Mouse (Mus musculus) urinary bladder, adult 2 months (tissue): ENCODE data around the gene Rnf215. TPM values are rescaled to one million over a fixed set of nuclear protein-coding genes. Genes with fewer than 3 reads are reported as not detected.
"Not testable (repeated sequence)": the region's sequence is repeated elsewhere in the genome, so short reads cannot be mapped to it uniquely, and the experiment has no call there.

Experiments used
- DNase-seq: peaks from one replicate; pipeline ENCODE4 v3.0.0; 2022; ENCODE audit warnings: low spot score
- polyA plus RNA-seq: library from polyadenylated mRNA; depleted of rRNA; stranded (reverse); fragments of >200 nt; gene quantifications from 2 replicates; pipeline ENCODE4 v1.2.3, GENCODE M21; 2012; rRNA removed

The Rnf215 gene
- polyA plus RNA-seq: 31.5 and 34.4 TPM in 2 replicates

DNA sequence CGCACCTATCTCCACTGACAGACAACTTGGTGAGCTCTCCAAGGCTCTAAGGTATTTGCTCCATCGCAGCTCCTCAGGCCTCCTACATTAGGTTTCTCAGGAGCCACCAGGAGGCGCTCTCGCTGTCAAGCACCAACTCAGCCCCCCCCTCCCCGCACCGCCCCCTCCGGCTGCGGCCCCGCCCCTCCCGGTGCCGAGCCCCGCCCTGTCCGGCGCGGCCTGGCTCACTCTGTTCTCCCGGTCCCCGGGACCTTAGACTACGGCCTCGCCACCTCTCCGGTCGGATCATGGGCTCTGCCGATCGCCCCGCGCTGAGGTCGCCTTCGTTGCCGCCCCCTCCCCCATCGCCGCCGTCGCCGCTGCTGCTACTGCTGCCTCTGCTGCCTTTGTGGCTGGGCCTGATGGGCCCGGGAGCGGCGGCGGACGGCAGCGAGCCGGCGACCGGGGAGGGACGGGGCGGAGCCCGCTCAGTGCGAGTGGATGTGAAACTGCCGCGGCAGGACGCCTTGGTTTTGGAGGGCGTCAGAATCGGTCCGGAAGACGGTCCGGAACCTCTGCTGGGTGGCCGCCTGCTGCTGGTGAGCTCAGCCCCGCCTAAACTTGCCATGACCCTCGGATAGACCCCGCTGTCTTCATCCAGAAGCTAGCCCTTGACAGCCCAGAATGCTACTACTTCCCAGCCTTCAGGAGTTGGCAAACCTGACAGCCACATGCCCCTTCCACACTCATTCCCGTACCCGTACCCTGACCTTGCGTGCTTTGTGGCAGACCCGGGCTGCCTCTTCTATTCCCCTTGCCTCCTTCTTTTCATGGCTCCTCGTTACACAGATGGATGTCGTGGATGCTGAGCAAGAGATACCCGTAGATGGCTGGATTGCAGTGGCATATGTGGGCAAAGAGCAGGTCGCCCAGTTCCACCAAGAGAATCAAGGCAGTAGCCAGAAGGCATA is at the start of gene Rnf215:
TSS of gene Rnf215 (plus strand) at position 217 of the 950 bp plus-strand sequence.
- peak; percentile 93 for DNase-seq

DNA sequence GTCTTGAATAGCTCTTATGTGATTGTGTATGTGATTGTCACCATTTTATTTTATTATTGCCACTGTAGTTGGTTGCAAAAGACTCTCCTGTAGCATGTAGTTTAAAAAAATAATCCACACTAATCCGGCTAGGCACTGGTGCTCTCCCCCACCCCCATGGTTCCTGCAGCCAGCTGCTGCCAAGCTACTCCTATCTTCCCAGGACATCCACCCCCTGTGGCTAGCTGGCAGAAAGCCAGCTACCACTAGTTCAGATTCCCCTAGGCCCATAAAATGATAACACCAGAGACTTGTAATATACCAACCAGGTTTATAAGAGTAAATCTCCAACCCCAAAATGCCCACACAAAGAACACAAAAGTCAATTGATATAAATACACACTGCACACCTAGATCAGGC is 48.8 kb upstream of the Rnf215 start:
- no peak for DNase-seq

DNA sequence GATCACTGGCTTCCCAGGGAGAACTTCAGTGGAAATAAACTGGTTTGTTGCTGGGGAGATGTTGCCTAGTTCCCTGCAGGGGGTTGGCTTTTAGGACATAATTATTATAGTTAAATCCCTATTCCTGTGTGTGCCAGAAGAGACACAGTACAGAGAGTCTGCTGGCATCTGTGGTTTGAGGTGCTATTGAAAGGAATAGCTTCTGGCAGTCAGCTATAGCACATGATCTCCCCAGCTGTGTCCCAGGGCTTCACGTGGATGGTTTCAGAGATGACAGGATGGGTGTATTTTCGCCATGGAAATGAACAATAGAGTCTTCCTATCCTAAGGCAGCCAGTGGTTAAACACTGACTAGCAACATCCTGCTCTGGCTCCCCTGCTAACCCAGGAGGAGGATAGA is 47.7 kb upstream of the Rnf215 start:
- DNase-seq: no peak

DNA sequence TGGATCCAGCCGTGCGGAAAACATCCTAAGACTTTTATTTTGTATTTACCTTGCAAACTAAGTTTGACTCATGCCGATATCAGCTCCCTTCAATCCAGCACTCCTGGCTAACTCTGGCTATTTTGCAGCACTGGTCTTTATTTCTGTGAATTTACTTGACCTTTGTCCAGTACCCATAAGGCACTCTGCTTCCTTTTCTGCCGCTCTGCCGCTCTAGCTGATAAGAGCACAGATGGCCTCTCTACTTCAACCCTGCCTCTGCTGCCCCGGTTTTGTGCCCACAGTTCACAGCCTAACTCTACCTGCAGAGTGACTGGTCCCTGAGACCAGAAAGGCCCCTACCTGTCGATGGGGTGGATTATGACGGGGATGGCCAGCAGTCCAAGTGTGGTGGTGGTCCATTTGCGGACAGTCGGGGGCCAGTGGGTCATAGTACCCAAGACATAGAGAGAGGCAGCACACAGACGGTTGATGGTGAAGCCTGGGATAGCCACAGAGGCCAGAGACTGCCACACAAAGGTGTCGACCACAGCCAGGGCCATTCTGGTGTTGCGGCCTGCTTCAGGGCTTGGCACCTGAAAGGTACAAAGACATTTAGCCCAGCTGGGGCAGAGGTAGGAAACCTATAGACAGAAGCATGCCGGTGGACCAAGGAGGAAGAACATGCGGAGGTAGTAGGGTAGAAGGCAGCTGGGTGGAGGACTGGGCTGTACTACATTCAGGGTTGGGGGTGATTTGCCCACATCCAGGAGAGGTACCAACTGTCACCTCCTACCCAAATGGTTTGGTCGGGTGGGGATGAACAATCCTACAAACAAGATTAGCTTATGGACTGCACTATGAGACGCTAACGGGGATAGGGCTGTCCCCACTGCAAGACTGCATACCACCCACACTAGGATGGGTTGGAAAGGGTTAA is 41.3 kb upstream of the Rnf215 start:
- DNase-seq: no peak

DNA sequence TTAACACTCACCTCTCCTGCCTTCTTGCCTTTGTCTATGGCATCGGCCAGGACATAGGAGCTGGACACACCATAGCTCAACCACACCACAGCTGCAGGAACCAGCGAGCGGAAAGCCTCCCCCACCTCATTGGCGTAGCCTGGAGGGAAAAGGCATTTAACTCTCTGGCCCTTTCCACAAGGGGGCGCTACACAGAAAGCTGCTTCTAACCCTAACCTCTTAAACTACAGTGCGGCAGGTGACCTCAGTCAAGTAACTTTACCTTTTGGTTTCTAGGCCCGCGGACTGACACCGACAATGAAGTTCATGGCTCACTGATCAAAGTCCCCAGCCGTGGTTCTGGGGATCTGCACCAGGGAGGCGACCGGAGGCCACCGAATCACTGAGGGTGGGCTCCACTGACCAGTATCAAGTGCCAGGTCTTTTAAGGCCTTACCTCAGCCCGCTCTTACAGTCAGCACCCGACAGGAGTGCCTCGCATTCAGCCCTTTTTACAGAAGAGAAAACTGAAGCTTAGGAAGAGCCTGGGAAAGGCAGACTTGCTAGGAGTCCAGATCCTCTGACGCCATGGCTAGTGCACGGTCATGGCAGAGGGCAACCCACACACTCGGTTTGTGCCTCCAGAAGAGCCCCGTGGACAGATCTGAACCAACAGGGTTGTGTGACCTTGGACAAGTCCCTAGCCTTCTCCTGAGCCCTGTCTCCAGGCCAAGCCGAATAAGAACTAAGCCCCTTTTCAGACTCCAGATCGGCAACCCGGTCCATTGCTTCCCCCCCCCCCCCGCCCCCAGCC is 40.4 kb upstream of the Rnf215 start:
- DNase-seq: no peak

DNA sequence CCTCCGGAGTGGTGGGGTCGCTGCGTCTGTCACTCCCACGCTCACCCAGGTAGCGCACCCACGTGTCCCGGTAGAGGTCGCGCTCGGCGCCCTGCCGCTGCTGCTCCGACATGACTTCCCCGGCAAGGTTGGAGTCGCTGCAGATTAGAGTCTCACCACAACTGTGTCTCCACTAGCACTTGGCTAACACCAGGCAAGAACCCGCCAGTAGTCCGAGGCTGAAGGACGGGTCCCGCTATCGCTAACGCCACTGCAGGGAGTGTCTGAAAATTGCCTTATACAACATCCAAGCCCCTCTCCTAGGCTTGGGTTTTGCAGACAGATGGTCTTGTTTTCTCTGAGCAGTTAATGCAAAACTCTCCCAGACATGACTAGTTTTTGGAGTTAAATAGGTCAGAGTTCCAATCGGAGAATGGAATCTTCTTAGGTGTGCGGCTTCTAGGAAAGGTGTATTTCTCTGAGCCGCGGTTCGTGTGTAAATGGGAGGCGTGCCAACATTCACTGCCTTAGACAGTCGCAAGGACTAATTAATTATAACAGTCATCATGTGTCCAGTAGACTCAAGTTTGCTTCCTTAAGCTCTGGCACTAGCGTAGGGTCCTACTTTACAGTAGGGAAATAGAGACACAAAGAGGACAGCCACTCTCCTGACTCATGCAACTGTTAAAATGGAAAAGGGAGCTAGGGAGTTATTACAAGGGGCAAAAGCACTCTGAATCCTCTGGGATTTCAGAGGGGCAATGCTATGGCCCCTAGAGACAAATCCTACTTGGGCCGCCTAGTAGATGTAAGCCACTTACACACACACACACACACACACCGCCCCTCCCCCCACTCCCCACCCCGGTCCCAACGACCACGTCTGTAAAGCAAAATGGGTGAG is 39.6 kb upstream of the Rnf215 start, which contains the start of gene Mtfp1:
TSS of gene Mtfp1 (minus strand) at position 275 of the 883 bp plus-strand sequence.
- peak; percentile 47 for DNase-seq

DNA sequence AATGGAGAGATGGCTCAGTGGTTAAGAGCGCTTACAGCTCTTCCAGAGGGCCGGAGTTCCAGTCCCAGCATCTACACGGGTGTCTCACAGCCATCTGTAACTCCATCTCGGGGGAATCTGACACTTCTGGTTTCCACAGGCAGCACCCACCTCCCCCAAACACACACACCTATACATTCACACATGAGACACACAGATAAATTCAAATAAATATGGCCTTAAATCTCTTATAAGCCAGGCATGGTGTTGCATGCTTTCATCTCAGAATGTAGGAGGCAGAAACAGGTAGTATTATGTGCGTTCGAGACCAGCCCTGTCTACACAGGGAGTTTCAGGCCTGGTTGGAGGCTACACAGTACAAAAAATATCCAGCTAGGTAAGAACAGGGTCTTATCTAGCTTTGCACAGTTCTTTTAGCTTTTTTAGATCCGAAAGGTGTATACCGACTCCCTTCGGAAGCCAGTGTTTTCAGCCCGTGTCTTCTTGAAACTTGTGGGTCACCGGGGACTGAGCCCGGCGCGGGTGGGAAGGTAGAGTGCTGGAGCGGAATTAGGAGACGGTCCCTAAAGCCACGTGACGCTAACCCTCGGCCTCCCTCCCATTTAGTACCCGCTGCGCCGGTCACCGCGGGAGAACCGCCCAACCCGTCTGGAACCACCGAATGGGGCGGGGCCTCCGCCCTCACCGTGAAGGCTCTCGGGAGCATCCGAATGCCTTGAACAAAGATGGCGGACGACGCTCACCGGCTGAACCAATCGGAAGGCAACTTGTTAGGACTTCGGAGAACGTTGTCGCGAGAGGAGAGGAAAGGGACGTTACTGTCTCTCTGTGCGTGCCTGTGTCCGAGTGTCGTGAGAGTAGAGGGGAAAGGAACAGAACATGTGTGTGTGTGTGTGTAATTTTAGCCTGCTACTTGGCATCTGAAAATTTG is 38.7 kb upstream of the Rnf215 start:
- peak; percentile 89 for DNase-seq

DNA sequence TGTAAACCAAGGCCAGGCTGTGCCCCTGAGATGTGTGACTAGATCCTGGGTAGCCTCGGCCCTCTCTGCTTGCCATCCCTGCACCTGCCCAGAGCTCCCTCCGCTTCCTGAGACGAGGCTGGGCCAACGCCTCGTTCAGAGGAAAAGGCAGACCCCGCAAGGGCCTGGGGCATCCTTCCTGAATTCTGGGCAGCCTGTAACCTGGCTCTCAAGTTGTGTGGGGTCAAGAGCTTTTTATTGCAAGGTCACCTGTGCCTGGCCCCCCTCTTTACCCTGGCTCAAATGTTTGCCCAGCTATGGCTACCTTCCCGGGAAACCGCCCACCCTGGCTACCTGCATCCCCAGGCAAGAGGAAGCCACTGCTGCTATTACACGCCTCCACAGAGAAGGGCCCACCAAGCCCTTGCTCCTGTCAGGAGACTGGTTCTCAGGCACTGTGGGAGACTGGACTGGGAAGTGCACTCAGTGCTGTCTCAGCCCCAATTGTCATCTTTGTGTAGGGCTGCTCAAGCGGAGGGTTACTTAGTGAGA is 37.8 kb upstream of the Rnf215 start:
- DNase-seq: no peak

DNA sequence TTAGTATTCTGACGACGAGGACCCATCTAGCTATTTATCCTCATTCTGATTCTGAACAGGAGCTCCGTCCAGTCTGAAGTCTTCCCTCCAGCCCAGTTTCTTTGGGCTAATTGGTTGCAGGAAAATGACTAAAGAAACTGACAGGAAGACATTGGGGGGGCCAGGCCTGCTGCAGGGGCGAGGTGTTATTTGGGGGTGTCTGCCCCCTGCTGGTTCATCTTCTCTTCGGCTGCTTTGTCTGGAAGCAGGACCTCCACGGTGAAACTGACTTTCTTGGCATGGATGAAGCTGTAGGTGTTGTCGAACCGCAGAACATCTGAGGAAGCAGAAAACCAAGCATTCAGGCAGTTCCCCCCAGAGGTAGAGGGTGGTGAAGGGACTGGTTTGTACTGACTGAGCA is 36.9 kb upstream of the Rnf215 start:
- DNase-seq: no peak

DNA sequence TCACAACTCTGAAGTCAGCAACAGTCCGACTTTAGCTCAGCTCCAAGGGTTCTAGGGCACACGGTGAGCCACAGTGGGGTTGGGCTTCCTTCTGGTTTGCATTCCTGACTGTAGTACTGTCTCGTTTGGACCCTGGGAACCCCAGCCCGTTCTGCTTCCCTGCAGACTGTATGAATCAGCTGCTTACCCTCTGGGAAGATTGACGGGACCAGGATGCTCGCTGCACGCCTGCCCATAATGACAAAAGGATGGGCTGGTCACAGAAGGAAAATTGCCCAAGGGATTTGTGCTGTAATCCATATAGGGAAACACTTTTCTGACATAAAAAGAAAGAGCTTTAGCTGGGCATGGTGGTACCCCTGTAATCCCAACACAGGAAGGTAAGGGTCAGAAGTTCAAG is 36.2 kb upstream of the Rnf215 start:
- no peak for DNase-seq

DNA sequence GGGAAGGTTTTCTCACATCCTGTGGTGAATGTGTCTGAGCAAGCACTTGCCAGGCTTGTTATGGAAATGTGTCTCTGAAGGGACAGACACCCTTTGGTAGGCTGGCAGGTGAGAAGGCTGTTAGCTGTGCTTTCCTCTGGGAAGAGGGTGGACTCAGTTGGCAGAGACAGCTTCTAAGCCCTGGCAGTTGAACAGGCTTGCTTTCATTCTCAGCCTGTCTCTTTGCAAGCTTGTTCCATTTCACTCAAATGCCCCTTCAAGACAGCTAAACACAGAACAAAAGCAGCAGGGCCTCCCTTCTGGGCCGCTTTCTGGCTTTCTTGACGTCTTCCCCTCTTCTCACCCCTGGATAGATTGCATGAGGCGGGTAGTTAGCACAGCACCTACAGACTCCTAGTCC is 35.6 kb upstream of the Rnf215 start:
- no peak for DNase-seq

DNA sequence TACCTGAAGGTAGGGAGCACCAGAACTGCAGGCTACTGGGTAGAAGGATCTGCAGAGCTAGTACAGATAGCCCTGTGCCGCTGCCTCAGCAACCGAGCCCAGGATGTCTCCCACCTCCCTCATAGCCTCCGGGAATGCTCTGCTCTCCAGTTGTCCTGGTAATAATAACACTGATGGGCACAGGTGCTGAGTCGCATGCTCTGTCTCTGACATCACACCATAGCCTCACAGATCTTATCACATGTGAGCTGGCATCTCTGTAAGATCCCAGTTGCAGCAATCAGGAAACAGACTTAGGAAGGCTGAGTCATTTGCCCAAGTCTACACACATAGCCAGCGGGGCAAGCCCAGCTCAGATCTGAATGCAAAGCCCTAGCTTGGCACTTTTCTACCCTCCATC is 33.2 kb upstream of the Rnf215 start:
- no peak for DNase-seq

DNA sequence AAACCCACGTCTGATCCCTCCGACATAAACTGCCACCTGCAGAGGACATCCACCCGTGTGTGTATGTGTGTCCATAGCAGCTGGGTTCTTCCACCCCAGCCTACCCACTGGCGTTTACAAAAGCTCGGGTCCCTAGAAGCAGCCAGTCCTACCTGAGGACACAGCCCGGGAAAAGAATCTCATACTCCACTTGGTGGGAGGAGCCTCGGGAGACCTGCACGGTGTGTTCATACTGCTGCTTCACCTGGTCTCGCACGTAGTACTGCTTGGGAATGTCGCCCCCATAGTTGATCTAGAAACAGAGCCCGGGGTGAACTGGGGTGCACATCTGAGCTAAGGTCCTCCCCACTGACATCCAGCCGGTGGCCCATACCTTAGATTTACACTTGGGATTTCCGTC is 31.5 kb upstream of the Rnf215 start:
- no peak for DNase-seq

DNA sequence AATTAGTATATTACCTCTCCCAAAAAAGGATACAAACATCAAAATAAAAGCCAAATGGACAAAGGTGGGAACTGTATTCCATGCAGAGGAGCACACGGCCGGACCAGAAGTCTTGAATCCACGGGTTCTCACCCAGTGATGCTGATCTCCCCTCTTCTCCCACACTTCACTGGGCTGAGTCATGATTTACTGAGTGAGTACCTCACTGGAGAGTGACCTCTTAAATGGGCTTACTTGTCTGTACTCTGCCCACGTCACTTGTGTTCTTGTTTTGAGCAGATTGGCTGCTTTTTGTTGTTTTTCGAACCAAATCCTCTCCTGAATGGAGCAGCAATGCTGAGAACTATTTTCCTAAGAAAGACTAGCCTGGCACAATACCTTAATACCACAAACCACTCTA is 30.0 kb upstream of the Rnf215 start:
- no peak for DNase-seq

DNA sequence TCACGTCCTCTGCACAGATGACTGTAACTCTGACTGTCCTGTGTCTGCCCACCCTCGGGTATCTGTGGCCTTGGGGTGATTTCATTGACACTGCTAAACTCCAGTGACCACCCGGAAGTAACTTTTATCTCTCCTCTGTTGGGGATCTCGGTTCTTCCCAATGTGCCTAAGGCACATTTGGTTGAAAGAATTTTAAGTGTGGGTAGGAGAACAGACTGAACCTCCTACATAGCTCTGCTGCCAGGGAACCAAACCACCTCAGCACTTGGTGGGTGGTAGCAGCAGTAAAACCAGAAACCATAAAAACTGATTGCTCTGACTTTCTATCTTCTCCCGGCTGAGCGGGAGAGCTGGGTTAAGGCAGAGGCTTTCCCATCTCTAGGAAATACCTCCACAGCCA is 29.6 kb upstream of the Rnf215 start:
- DNase-seq: no peak

DNA sequence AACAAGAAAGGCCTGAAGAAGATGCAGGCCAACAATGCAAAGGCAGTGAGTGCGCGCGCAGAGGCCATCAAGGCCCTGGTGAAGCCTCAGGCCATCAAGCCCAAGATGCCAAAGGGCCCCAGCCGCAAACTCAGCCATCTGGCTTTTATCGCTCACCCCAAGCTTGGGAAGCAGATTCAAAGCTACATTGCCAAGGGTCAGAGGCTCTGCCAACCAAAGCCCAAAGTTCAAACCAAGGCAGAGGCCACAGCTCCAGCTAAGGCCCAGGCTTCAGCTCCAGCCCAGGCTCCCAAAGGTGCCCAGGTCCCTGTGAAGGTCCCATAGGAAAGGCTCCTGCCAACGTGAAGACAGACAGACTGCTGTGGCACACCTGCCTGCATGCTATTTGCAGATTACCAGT is 27.1 kb upstream of the Rnf215 start:
- DNase-seq: not testable (repeated sequence)

DNA sequence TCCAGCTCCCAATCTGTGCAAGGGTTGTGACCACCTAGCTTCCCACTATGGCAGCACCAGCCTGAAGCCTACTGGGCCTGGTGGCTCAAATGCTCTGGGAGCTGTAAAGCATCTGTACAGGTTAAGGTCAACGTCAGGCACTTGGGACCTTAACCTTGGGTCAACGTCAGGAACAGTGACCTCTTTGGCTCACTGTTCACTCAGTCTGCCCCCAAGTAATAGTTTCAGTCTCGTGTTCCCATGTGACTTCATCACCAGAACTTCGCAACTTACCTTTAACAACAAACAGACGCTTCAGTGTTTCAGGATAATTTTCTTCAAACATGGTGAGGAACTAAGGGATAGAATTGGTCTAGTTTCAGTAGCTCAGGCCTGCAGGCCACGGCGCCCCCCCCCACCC is 26.3 kb upstream of the Rnf215 start:
- DNase-seq: no peak

DNA sequence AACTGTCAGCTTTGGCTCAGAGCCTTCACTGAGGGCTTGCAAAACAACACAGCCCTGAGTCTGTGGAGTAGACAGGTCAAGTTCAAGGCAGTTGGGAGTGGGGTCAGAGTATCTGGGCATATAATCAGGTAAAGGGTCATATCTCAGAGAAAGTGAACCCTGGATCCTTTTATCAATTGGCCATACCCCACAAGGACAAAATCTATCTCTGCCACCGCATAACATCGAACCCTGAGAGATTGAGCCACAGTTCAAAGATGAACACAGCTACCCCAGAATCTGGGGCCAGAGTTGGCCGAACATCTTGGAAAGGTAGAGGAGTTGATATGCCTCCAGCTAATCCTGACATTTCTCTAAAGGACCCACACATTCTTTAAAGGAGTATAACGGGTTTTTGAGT is 23.0 kb upstream of the Rnf215 start:
- no peak for DNase-seq

DNA sequence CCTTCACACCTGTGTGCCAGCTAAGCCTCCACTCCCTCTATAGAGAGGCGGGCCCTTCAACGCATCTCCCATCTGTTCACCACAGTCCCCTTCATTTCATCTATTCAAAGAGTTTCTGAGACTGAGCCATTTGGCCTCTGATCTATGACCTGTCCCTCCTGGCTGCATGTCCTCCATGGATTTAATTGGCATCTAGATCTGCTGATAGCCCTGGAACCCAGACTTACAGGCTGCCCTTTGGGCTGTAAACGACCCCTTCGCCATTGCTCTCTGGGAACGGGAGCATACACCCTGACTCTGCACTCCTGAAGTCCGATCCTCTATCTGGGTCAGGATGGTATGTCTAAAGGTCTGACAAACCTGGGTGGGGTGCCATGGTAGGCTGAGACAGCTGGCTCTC is 22.1 kb upstream of the Rnf215 start:
- DNase-seq: no peak
